Mouse (Mus musculus): ENCODE measurements around the gene Acer3.

GRCm38 (mm10) chr7:98223796-98224195 lies 97.2 kb downstream of the Acer3 start:
- TF ChIP-seq CTCF (IDR thresholded peaks at IDR 0.05; ENCODE audit: low read depth, low read length), result no peak
- TF ChIP-seq GATA1 (IDR thresholded peaks at IDR 0.05; ENCODE audit: borderline replicate concordance, low read length), result no peak
- no peak for TF ChIP-seq TAL1 (conservative IDR thresholded peaks at IDR 0.05; ENCODE audit: low read depth, low read length)

Data from G1E (cell line).